Mouse (Mus musculus): ENCODE measurements at regions not wholly inside any gene's neighbourhood (a gene's known extent, or its start where the extent isn't known, plus 50 kb on each side); places are given as distances from the start of the nearest gene placed in this dataset.

- Histone ChIP-seq H3K4me3 (ENCODE audit: insufficient read depth, low read depth, low read length) (no peak overlapping the region), H3K4me1 (ENCODE audit: control insufficient read depth, insufficient read depth, low read length) (no peaks in the 10 kb centered on the region), H3K79me2 (ENCODE audit: control insufficient read depth, insufficient read depth, low read length) (no peaks in the 10 kb centered on the region), H3K27me3 (ENCODE audit: control insufficient read depth, insufficient read depth, low read length) (no peaks in the 10 kb centered on the region), H3K36me3 (ENCODE audit: control insufficient read depth, insufficient read depth, low read length) (no peaks in the 10 kb centered on the region), H3K9ac (ENCODE audit: low read depth, low read length) (no peak overlapping the region), H3K27ac (replicated peaks; ENCODE audit: insufficient read depth, low read depth, low read length) (no peak overlapping the region)
- WGBS, result 95% methylated on average over 3 of the region's 3 CpGs
- DNase-seq (ENCODE audit: extremely low read depth, low read depth, low spot score), result no peak
- TF ChIP-seq CTCF (IDR thresholded peaks at IDR 0.05; ENCODE audit: low read depth, low read length) (no peak), POLR2A (IDR thresholded peaks at IDR 0.05; ENCODE audit: extremely low read depth, insufficient read depth, low read length) (no peak)
Measured at GRCm38 (mm10) chr11:64805567-64805966, 173.3 kb upstream of the Elac2 start.

GRCm38 (mm10) chr11:64812408-64812807 lies 166.4 kb upstream of the Elac2 start:
- Histone ChIP-seq H3K4me3 (ENCODE audit: insufficient read depth, low read depth, low read length) (no peak overlapping the region), H3K9ac (ENCODE audit: low read depth, low read length) (no peak overlapping the region), H3K27ac (replicated peaks; ENCODE audit: insufficient read depth, low read depth, low read length) (no peak overlapping the region), H3K36me3 (ENCODE audit: control insufficient read depth, insufficient read depth, low read length) (no peaks in the 10 kb centered on the region), H3K79me2 (ENCODE audit: control insufficient read depth, insufficient read depth, low read length) (no peaks in the 10 kb centered on the region), H3K4me1 (ENCODE audit: control insufficient read depth, insufficient read depth, low read length) (no peaks in the 10 kb centered on the region), H3K27me3 (ENCODE audit: control insufficient read depth, insufficient read depth, low read length) (no peaks in the 10 kb centered on the region)
- 58% methylated on average over 6 of the region's 6 CpGs for WGBS
- no peak for DNase-seq (ENCODE audit: extremely low read depth, low read depth, low spot score)
- TF ChIP-seq CTCF (IDR thresholded peaks at IDR 0.05; ENCODE audit: low read depth, low read length) (no peak), POLR2A (IDR thresholded peaks at IDR 0.05; ENCODE audit: extremely low read depth, insufficient read depth, low read length) (no peak)

- H3K4me3 ChIP-seq (ENCODE audit: insufficient read depth, low read depth, low read length), result no peak overlapping the region
- no peaks in the 10 kb centered on the region for H3K36me3 ChIP-seq (ENCODE audit: control insufficient read depth, insufficient read depth, low read length)
- TF ChIP-seq CTCF (IDR thresholded peaks at IDR 0.05; ENCODE audit: low read depth, low read length) (no peak), POLR2A (IDR thresholded peaks at IDR 0.05; ENCODE audit: extremely low read depth, insufficient read depth, low read length) (no peak)
- no peaks in the 10 kb centered on the region for H3K79me2 ChIP-seq (ENCODE audit: control insufficient read depth, insufficient read depth, low read length)
- no peak overlapping the region for H3K9ac ChIP-seq (ENCODE audit: low read depth, low read length)
- no peak overlapping the region for H3K27ac ChIP-seq (replicated peaks; ENCODE audit: insufficient read depth, low read depth, low read length)
- DNase-seq (ENCODE audit: extremely low read depth, low read depth, low spot score), result no peak
- WGBS, result 78% methylated on average over 5 of the region's 5 CpGs
- no peaks in the 10 kb centered on the region for H3K27me3 ChIP-seq (ENCODE audit: control insufficient read depth, insufficient read depth, low read length)
- no peaks in the 10 kb centered on the region for H3K4me1 ChIP-seq (ENCODE audit: control insufficient read depth, insufficient read depth, low read length)
Measured at GRCm38 (mm10) chr11:64829429-64829828, 149.4 kb upstream of the Elac2 start.

GRCm38 (mm10) chr11:64832453-64832852 lies 146.4 kb upstream of the Elac2 start:
- no peak overlapping the region for H3K4me3 ChIP-seq (ENCODE audit: insufficient read depth, low read depth, low read length)
- 69% methylated on average over 5 of the region's 5 CpGs for WGBS
- H3K36me3 ChIP-seq (ENCODE audit: control insufficient read depth, insufficient read depth, low read length), result no peaks in the 10 kb centered on the region
- no peaks in the 10 kb centered on the region for H3K4me1 ChIP-seq (ENCODE audit: control insufficient read depth, insufficient read depth, low read length)
- H3K9ac ChIP-seq (ENCODE audit: low read depth, low read length), result no peak overlapping the region
- no peak for DNase-seq (ENCODE audit: extremely low read depth, low read depth, low spot score)
- H3K27ac ChIP-seq (replicated peaks; ENCODE audit: insufficient read depth, low read depth, low read length), result no peak overlapping the region
- TF ChIP-seq POLR2A (IDR thresholded peaks at IDR 0.05; ENCODE audit: extremely low read depth, insufficient read depth, low read length) (no peak), CTCF (IDR thresholded peaks at IDR 0.05; ENCODE audit: low read depth, low read length) (no peak)
- H3K79me2 ChIP-seq (ENCODE audit: control insufficient read depth, insufficient read depth, low read length), result no peaks in the 10 kb centered on the region
- H3K27me3 ChIP-seq (ENCODE audit: control insufficient read depth, insufficient read depth, low read length), result no peaks in the 10 kb centered on the region

GRCm38 (mm10) chr11:64833786-64834185 lies 145.1 kb upstream of the Elac2 start:
- Histone ChIP-seq H3K4me3 (ENCODE audit: insufficient read depth, low read depth, low read length) (no peak overlapping the region), H3K27ac (replicated peaks; ENCODE audit: insufficient read depth, low read depth, low read length) (no peak overlapping the region), H3K79me2 (ENCODE audit: control insufficient read depth, insufficient read depth, low read length) (no peaks in the 10 kb centered on the region), H3K36me3 (ENCODE audit: control insufficient read depth, insufficient read depth, low read length) (no peaks in the 10 kb centered on the region), H3K9ac (ENCODE audit: low read depth, low read length) (no peak overlapping the region), H3K27me3 (ENCODE audit: control insufficient read depth, insufficient read depth, low read length) (no peaks in the 10 kb centered on the region), H3K4me1 (ENCODE audit: control insufficient read depth, insufficient read depth, low read length) (no peaks in the 10 kb centered on the region)
- no peak for DNase-seq (ENCODE audit: extremely low read depth, low read depth, low spot score)
- 66% methylated on average over 3 of the region's 3 CpGs for WGBS
- TF ChIP-seq CTCF (IDR thresholded peaks at IDR 0.05; ENCODE audit: low read depth, low read length) (no peak), POLR2A (IDR thresholded peaks at IDR 0.05; ENCODE audit: extremely low read depth, insufficient read depth, low read length) (no peak)

DNA sequence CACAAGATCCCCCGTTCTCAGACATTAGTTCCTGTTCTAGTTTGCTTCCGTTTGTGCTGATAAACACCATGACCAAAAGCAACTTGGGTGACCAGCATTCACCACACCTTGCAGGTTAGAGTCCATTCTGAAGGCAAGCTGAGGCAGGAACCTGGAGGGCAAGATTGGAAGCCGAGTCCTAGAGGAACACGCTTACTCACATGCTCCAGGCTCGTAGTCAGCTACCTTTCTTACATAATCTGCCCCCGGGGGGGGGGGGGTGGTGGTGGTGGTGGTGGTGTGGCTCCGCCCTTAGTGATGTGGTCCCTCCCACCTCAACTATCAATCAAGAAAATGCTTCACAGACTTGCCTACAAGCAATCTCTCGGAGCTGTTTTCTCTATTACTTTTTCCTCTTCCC lies 142.1 kb upstream of the Elac2 start:
- DNase-seq (ENCODE audit: extremely low read depth, low read depth, low spot score), result peak; percentile 35
- 53% methylated on average over 8 of the region's 8 CpGs for WGBS
- TF ChIP-seq CTCF (IDR thresholded peaks at IDR 0.05; ENCODE audit: low read depth, low read length) (no peak), POLR2A (IDR thresholded peaks at IDR 0.05; ENCODE audit: extremely low read depth, insufficient read depth, low read length) (no peak)
- Histone ChIP-seq H3K27me3 (ENCODE audit: control insufficient read depth, insufficient read depth, low read length) (no peaks in the 10 kb centered on the region), H3K36me3 (ENCODE audit: control insufficient read depth, insufficient read depth, low read length) (no peaks in the 10 kb centered on the region), H3K79me2 (ENCODE audit: control insufficient read depth, insufficient read depth, low read length) (no peaks in the 10 kb centered on the region), H3K4me3 (ENCODE audit: insufficient read depth, low read depth, low read length) (no peak overlapping the region), H3K4me1 (ENCODE audit: control insufficient read depth, insufficient read depth, low read length) (no peaks in the 10 kb centered on the region), H3K27ac (replicated peaks; ENCODE audit: insufficient read depth, low read depth, low read length) (no peak overlapping the region), H3K9ac (ENCODE audit: low read depth, low read length) (no peak overlapping the region)
